In genomic region chr11:68764622-68765021, GRCm38 (mm10) we compare ENCODE assay signal across 10 mouse cellular contexts.
DNase-seq lines count a peak whose midpoint lies in the region; ATAC-seq and TF ChIP-seq lines count a peak whose summit lies in the region.
"Had no signal": no experiment of that assay in that cellular context is flagged by ENCODE, and none has a peak within 500 bp of the region (broad histone marks: within the 10 kb centered on the region; RNA-seq: fewer than 3 reads in every experiment).

No protein-coding gene starts in this region.

- no peak overlapping the region for H3K4me3 ChIP-seq in heart, postnatal 0 days (ENCODE audit: low read depth, low read length)
- H3K4me3 ChIP-seq: heart, adult 2 months had no signal

- H3K36me3 ChIP-seq in heart, postnatal 0 days (replicated peaks; ENCODE audit: control insufficient read depth, insufficient read depth, low read length), result peaks cover 92% of the 10 kb centered on the region

- 0 out of 2 replicates have a peak, but pooled peaks cover 4% of the 10 kb centered on the region for H3K4me1 ChIP-seq in heart, postnatal 0 days (ENCODE audit: control insufficient read depth, insufficient read depth)

- no peak for TF ChIP-seq CTCF in heart, postnatal 0 days (IDR thresholded peaks at IDR 0.05; ENCODE audit: low read depth)

- H3K9me3 ChIP-seq in heart, postnatal 0 days (replicated peaks; ENCODE audit: control insufficient read depth, low read length), result no peaks in the 10 kb centered on the region

- ATAC-seq in heart, postnatal 0 days (ENCODE audit: insufficient read depth, low read depth), result no peak
- ATAC-seq in megakaryocyte progenitor cell, adult 5-6 weeks (replicated peaks; ENCODE audit: poor library complexity), result no peak
- ATAC-seq: inflammation-experienced regulatory T-cells, adult 6 months had no signal

- TF ChIP-seq EP300 in heart, postnatal 0 days (IDR thresholded peaks at IDR 0.05; ENCODE audit: low read depth), result no peak

- H3K27me3 ChIP-seq in heart, postnatal 0 days (ENCODE audit: control insufficient read depth, insufficient read depth, low read length), result no peaks in the 10 kb centered on the region

- WGBS in heart, postnatal 0 days, result 45% methylated on average over 3 of the region's 3 CpGs

- H3K9ac ChIP-seq in heart, postnatal 0 days (replicated peaks; ENCODE audit: low read depth, low read length), result no peak overlapping the region

- H3K27ac ChIP-seq in heart, postnatal 0 days (ENCODE audit: low read depth), result no peak overlapping the region
- H3K27ac ChIP-seq: heart, adult 2 months had no signal

- H3K4me2 ChIP-seq in heart, postnatal 0 days (ENCODE audit: low read depth, low read length), result no peak overlapping the region

- peak; percentile 16 for DNase-seq in heart, postnatal 0 days (ENCODE audit: low spot score)
- DNase-seq in heart, adult 11 months, result no peak
- DNase-seq in Muller cell, postnatal 12 days (ENCODE audit: inconsistent ontology term), result peak; percentile 62
- peak; percentile 39 for DNase-seq in adrenal gland, postnatal 14 days
- DNase-seq in cerebellum, postnatal 25 days, result peak; percentile 85 to 90
- DNase-seq in lung, postnatal 10 days, result no peak
- DNase-seq: spleen, adult 18-20 months had no signal

Comparison
In these comparisons a context has a peak if more than half of its experiments do, and no peak if none do; other contexts are left out.
1. DNase-seq: peak in heart, postnatal 0 days (single experiment), Muller cell, postnatal 12 days (single experiment), adrenal gland, postnatal 14 days (single experiment) and cerebellum, postnatal 25 days (2 of 2); none in heart, adult 11 months (single experiment) and lung, postnatal 10 days (single experiment).